Mouse (Mus musculus) Muller cell, postnatal 12 days (primary cell): ENCODE data around the gene Slc25a45.
"Not testable (repeated sequence)": the region's sequence is repeated elsewhere in the genome, so short reads cannot be mapped to it uniquely, and the experiment has no call there.

Source experiments
- DNase-seq: peaks from one replicate; pipeline ENCODE4 v3.0.0-alpha.2; 2015; ENCODE audit errors: inconsistent ontology term

Gene Slc25a45

DNA sequence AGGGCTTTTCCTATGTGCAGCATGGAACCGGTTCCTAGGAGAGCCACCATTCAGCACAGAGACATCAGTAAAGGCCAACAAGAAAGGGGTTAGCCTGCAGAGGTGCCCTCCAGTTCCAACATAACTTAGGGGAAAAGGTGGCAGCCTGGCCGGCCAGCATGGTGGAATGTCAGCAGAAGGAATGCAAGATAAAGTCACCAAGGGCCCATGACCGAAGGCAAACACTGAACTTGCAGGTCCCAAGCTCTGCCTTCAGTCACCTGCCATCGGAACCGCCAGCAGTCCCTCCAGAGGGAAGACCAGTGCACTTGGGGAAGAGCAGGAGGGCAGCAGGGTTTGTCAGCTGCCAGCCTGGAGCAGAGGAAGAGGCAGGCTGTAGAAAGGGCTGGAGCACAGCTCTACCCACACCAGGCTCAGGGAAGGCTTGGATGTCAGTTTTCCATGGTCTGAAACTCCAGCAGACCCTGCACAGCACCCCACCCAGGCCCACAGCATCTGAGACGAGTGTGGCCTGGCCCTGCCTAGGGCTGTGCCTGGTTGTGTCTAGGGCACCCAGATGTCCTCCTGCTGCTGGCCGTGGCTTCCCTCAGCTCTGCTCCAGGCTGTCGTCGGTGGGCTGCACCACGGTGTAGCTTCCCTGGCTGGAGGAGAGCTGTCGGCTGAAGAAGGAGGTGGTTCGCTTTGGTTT lies 25.4 kb upstream of the Slc25a45 start:
- no peak for DNase-seq

DNA sequence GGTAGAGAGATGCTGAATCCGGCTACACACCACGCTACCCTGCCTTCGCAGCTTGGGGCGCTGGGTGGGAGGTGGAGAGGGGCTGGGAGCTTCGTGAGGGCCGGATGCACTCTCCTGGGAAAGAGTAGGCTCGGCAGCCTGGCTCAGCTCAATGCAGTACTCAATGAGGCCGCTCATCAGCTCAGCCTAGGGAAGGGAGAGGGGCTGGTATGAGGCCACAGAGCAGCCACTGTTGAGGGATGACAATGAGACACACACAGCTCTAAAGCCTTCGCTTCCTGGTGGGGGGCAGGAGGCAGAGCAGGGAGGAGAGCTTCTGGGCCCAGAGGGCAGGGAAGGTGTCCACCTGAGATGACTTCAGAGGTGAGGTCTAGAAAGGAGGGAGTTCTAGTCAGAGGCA lies 21.0 kb upstream of the Slc25a45 start:
- no peak for DNase-seq

DNA sequence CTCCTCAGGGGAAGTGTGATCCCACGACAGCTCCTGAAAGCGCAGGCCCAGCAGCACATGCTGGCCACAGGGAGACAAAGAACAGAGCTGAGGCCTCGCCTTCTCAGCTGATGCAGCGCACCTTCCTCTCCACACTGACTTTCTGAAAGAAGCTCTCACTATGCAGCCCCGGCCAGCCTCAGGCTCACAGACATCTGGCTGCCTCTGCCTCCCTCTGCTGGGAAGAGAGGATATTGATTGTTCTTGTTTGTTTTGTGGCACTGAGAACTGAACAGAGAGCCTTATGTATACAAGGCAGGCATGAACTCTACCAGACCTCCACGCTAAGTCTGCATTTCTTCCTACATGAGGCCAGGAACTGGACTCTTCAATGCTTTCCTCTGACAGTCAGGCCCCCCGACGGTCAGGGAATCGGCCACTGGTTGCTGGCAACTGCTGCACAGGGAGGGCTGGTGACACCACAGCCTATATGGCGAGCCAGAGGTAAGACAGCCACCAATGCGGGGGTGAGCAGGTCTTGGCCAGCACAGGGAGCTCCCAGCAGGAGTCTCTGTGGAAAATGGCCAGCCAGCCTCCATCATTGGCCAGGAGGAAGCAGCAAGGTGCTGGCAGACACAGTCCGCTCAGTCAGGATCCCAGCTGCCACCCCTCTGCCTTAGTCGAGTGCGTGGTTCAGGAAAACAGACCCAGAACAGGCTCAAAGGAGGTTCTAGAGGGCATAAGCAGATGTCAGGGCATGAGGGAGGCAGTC lies 15.1 kb upstream of the Slc25a45 start:
- DNase-seq, result no peak

DNA sequence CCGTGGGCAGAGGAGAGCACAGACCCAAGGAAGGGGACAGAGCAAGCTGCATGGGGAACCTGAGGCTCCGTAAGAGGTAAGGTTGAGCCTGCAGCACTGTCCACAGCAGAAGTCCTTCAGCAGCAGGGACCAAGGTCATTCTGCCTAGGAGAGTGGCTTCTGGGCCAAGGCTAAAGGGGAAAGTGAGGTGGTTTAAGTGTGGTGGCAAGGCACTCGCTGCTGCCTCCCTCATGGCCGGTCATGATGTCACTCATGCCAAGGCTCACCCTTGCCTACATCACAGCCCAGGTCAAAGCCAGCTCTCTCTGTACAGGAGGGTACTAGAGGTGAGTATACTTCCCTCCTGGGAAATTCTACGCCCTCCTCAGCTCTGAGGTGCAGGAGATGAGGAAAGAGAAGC lies 13.8 kb upstream of the Slc25a45 start:
- no peak for DNase-seq

DNA sequence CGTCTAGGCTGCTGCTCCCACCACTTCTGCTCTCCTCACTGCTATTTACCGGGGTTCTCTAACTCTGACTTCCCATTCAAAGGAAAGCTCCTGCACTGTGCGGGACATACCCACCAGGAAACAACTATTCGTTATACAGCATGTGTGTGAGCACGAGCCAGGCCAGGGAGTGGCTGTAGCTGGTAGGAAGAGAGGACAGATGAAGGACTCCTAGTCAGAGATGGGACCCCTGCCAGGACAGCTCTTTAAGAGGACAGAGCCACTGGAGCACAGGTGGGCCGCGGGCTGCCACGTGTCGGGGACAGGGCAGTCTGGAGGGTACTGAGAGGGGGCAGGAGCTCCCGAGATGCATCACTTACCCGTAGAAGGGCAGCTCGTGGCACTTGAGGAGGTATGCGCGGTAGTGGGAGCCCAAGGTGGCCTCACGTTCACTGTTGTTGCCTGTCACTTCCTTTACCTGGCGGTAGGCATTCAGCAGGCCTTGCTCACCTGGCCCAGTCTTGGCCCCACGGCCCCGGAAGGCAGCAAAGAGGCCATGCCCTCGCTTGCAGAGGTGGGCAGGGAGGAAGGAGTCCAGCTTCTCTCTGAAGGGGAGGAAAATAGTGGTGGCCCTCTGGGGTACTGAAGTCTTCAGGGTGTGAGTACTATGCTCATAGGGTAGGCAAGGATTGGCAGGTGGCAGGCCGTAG lies 12.8 kb upstream of the Slc25a45 start:
- DNase-seq, result no peak

DNA sequence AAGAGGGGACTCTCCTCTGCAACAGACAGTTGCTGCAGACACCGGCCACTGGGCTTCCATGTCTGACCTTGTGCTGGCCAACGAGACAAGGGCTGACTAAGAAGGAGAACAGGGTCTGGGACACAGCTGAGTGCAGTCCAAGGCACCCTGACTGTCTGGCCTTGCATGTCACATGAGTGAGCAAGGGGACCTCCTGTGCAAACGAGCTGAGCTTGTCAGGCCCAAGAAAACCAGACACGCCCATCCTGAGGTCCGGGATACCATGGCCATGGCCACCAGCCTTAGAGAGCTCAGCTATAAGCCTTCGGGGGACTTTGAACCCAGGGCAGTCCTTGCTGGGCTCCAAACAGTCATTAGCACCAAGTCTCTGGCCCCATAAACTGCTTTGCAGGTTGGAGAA lies 9.5 kb upstream of the Slc25a45 start:
- no peak for DNase-seq

DNA sequence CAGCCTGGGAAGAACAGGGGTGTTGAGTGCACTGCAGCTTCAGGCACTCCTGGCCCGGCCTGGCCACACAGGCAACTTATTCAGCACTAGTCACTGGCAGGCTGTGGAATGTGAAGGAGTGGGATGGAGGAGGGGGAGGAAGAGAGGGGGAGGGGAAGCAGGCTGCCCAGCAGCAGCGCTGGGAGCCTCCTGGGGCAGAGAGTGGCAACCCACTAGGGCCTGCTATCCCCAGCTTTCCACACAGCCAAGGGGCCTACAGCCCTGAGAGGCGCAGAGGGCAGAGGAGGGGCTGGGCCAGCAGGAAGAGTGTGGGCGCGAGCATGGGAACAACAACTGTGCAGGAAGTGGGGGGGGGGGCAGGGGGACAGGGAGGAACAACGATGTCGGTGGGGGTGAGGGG lies 6.3 kb upstream of the Slc25a45 start:
- peak; percentile 83 for DNase-seq

DNA sequence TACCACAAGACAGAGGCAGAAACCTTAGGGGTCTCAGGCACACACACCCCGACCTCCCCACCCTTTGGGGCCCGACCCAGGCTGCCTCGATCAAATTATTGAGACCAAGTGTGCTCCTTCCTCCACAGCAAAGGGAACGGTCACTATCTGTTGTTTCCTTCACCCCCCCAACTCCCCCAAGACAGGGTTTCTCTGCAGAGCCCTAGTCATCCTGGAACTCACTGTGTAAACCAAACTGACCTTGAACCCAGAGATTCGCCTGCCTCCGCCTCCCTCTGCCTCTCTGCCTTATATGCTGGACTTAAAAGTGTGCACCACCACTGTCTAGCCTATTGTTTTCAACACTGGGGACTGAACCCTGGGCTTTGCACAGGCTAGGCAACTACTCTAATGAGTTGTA lies 5.9 kb upstream of the Slc25a45 start:
- DNase-seq, result no peak

DNA sequence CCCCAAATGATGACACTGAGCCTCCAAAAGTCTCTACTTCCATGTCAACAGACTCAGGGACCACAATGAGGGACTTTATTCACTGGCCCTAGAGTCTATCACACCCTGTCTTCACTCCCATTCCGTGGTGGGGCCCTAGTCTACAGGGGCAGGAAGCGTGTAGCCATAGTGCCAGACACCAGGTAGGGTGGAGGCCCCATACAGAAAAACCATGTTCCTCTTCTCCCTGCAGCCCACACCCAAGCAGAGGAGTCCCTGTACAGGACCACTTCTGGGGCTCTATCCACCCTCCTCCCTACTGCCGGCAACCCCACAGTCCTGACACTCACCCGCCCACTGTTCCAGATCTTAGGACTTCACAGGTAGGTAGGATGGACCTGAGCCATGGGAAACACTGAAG lies 5.1 kb upstream of the Slc25a45 start:
- DNase-seq, result no peak

DNA sequence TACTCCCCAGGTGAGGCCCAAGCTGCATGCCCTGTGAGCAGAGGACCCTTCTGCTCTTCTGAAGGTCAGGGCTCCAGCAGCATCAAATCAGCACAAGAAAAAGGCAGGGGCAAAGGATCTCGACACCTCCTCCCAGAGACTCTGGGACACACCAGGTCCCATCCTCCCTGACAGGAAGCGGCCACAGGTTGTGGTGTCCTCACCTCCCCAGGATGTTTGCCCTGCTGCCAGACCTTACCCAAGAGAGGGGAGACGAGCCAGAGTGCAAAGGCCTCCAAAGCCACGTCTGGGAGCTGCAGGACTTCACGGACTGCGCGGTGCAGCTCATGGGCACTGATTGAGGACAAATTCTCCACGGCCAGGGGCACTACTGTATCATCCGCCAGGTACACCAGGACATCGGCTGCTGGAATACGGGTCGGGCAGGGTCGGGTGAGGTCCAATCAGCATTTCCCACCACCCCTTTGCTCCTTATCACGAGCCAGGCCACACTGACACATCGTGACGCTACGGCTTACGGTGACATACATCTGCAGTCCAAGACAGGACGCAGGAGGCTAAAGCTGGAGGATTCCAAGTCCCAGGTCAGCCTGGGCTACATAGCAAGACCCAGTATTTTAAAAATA lies 4.6 kb upstream of the Slc25a45 start:
- DNase-seq, result no peak

DNA sequence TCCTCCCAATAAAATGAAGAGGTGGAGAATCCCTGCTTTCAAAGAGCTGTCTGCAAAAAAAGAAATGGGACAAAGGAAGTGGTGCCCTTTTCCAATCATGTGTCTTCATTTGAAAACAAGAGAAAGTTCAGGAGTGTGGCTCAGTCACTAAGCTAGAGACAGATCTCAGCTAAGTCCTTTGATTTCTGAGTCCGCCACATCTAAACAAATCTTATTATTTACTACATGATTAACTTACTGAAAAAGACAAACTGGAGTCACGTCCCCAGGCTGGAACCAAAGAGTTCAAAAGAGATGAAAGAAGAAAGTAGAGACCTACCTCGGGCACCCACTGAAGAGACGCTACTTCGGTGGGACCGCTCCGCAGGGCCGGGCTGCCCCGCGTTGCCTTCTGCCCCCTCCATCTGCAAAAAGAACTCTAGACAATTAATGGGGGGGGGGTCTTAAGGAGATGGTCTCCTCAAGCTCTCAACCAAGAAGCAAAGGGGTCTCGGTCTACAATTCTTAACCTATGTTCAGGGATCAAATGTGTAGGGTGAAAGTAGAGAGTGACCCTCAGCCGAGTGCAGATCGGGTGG lies 3.1 kb upstream of the Slc25a45 start:
- peak; percentile 48 for DNase-seq

DNA sequence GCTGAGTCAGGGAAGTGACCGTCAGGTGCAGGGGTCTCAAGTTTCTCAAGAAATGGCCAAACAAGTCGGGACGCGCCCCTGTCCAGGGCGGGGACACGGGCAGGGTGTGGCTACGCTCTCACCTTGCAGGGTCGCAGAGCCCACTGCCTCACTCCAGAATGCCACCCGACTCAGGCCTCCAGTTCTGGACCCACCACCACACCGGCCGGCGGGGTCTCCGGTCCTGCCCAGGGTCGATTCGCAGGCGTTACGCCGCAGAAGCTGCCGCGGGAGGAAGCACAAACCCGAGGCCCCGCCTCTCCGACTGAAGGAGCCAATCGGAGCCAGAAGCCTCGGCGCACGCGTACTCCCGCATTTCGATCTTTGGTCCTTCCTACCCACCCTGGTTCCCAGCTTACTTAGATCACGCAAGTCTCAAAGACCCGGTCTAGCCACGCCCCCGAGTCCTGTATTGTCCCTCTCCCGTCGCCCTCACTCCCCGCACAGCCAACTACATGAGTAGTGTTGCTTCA lies 2.6 kb upstream of the Slc25a45 start, which contains the start of gene Frmd8:
Frmd8 (minus strand) TSS at position 306 of the 512 bp plus-strand sequence.
- DNase-seq, result peak; percentile 90

DNA sequence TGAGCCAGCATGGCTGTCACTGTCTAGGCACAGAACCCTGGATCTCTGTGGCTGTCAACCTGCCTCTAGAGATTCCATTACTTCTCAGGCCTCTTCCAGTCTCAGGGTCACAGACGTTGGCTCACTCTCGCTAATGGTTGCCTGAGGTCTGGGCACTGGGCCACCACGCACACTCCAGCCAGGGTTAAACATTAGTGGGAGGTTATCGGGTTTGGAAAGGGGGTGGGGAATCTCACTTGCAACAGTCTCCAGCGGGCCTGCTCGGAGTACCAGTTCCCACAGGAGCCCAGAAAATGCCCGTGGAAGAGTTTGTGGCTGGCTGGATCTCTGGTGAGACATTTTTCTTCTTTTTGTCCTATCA lies 734 bp downstream of the Slc25a45 start:
- no peak for DNase-seq

DNA sequence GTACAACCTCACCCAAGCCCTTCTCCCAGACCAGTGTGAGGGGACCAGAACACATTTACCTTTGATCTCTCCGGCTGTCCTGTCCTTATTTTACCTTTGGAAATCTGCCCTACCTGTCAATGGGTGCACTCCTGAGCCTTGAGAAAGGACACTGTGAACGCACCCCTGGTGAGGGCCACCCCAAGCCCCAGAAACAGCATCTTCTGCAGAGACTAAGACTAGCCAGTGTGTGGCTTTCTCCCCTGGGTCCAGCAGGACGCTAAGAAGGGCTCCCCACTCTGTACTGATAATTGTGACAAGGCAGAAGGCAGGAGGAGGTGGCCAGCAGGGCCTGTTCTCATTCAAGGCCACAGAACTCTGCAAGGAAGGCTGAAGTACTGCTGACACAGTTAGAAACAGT lies 1.3 kb downstream of the Slc25a45 start:
- DNase-seq, result no peak

DNA sequence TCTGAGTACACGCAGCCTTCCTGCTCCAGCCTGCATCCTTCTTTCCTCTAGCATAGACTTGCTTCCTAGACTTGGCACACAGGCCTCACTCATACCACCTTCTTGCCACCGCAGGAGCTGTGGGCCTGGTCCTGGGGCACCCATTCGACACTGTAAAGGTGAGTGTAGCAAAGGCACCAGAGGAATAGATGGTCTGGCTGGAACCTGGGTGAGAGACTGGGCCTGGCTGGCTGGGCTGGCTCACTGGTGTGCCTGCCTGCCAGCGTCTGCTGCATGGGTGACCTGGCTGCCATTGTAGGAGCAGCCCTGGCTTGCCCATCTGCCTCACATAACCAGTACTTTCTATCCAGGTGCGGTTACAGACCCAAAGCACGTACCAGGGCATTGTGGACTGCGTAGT lies 2.1 kb downstream of the Slc25a45 start:
- DNase-seq, result no peak

DNA sequence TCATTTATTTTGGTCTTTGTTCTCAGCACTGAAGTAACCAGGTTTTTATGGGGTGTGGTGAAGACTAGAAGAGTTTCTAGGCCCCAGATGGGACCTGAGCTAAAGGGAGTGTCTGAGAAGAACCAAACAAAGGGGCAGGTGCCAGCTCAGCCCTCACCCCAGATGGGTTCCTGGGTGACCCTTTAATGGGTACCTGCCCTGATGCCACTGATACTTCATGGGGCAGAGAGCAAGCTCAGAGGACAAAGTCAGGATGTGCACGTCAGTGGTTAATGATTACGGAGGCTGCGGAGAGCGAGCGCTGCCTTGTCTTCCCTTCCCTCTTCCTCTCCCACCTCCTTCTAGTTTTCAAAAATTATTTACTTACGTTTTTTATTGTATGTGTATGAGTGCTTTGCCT lies 3.5 kb downstream of the Slc25a45 start:
- no peak for DNase-seq

DNA sequence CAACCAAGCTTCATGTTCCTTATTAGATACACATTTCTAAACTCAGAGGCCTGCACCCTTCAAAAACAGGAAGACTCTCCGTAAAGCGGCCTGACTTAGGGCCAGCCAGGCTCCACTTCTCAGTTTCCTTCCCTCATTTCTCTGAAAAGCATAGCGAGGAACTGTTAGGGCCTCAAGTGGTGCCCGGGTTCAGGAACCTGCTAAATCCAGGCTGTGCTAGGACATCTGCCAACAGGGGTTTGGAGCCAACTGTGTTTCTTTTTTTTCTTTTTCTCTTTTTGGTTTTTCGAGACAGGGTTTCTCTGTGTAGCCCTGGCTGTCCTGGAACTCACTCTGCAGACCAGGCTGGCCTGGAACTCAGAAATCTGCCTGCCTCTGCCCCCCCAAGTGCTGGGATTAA lies 4.5 kb downstream of the Slc25a45 start:
- DNase-seq, result not testable (repeated sequence)

DNA sequence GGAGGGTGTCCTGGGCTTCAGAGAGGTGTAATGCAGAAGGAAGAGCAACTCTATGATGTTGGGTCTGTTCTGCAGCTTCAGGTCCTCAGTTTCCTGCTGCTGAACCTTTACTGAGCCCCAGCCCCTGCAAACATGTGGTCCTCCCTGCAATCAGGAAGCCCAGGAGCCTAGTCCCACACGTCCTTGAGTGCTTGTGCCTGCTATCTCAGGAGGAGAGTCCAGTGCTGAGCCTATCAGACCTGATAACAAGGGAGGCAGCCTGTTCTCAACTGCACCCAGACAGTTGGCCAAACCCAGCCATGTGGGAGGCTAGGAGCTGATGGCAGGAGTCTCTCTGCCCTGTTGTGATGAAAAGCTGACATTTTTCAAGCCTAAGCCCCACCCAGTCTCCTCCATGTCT lies 6.3 kb downstream of the Slc25a45 start:
- no peak for DNase-seq

DNA sequence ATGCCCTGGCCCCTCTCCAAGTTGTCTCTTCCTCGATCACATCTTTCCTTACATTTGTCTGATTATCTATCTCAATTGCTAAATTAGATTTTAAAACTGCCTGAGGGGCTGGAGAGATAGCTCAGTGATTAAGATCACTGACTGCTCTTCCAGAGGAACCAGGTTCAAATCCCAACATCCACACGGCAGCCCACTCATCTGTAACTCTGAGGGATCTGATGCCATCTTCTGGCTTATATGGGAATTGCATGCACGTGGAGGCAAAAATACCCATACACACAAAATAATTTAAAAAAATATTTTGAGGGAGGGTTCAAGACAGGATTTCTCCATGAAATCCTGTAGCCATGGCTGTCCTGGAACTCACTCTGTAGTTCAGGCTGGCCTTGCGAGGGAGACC lies 8.2 kb downstream of the Slc25a45 start:
- no peak for DNase-seq

DNA sequence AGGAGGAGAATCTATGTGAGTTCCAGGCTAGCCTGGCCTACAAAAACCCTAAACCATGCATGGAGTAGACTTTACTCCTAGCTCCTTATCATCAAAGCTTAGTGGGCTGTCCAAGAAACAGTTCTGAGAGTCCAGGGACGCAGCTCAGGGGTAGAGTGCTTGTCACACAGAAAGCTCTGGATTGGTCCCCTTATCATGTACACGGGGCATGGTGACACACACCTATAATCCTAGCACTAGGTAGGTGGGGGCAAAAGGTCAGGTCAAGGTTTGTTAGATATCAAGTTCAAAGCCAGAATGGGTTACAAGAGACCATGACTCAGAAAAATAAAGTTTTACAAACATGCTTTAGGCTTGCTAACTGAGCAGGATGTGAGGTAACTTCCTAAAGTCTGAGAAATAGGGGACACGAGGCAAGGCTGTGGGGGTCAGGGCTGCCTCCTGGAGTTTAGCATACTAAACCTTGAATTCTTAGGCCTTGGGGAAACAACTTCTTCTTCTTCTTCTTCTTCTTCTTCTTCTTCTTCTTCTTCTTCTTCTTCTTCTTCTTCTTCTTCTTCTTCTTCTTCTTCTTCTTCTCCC lies 9.7 kb downstream of the Slc25a45 start:
- DNase-seq, result no peak

DNA sequence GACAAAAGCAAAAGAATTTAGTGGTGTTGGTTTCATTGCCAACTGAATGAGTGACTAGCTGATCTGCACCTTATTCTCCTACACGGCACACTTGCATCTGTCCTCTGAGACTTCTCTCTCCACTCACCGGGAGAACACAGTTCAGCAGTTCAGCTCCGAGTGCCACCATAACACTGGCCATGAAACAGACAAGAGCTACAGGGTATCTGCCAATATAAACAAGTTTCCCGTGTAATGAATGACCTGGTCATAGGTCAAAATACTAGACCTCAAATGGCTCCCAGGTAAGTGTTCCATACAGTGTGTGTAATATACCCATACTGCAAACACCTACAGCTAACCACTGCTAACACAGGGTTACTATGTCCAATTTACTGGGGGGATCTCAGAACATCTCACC lies 11.6 kb downstream of the Slc25a45 start:
- DNase-seq, result no peak
